Mouse (Mus musculus) stomach, embryonic 16.5 days (tissue): ENCODE measurements around the gene Capn5. TPM values are rescaled to one million over a fixed set of nuclear protein-coding genes. Genes with fewer than 3 reads are reported as not detected.
A peak's percentile ranks its signal among the peaks of the same experiment; 100 is the strongest.

Experiments
- ATAC-seq: fragments of 200-750 bp; cut with Nextera tagmentation; 2 replicates; pipeline ENCODE4 v1.8.0; 2017; ENCODE audit warnings: moderate number of reproducible peaks, moderate TSS enrichment; ENCODE audit not compliant: insufficient read depth, low FRiP score
- H3K27ac ChIP-seq: fragments of 300-500 bp; sonication (generic); 2 replicates; pipeline ENCODE4 v1.5.1; 2014; ENCODE audit warnings: low read length
- H3K27me3 ChIP-seq: fragments of 300-500 bp; sonication (generic); 2 replicates; pipeline ENCODE4 v1.6.1; 2014; ENCODE audit warnings: low read length, control low read depth, mixed read lengths; ENCODE audit not compliant: control insufficient read depth, insufficient read depth
- H3K36me3 ChIP-seq: fragments of 300-500 bp; sonication (generic); 2 replicates; pipeline ENCODE4 v1.6.1; 2014; ENCODE audit warnings: low read length; ENCODE audit not compliant: control insufficient read depth, insufficient read depth
- H3K4me1 ChIP-seq: fragments of 300-500 bp; sonication (generic); 2 replicates; pipeline ENCODE4 v1.6.1; 2014; ENCODE audit warnings: low read length, control low read depth, mixed read lengths; ENCODE audit not compliant: control insufficient read depth, insufficient read depth
- H3K4me2 ChIP-seq: fragments of 300-500 bp; sonication (generic); 2 replicates; pipeline ENCODE4 v1.6.1; 2014; ENCODE audit warnings: low read depth, low read length, mixed read lengths
- H3K4me3 ChIP-seq: fragments of 300-500 bp; sonication (generic); replicated peaks from 2 replicates; pipeline ENCODE4 v1.5.1; 2014; ENCODE audit warnings: mild to moderate bottlenecking, low read length
- H3K9ac ChIP-seq: fragments of 300-500 bp; sonication (generic); 2 replicates; pipeline ENCODE4 v1.6.1; 2014; ENCODE audit warnings: low read length
- H3K9me3 ChIP-seq: fragments of 300-500 bp; sonication (generic); replicated peaks from 2 replicates; pipeline ENCODE4 v1.6.1; 2016; ENCODE audit warnings: low read length, control low read depth; ENCODE audit not compliant: control insufficient read depth
- WGBS: fragments of 180-500 bp; shearing (Covaris S2); extraction: QIAGEN DNeasy Blood & Tissue Kit; methylation state at CpG from one replicate; pipeline ENCODE4 v1.1.7; 2014; 5-methylcytosine and 5-hydroxymethylcytosine counted together
- polyA plus RNA-seq: library from polyadenylated mRNA; unstranded; fragments of >200 nt; fragmentation: Nextera tagmentation; extraction: Ambion mirVana; gene quantifications from 2 replicates; pipeline ENCODE4 v1.2.1, GENCODE M21; 2015

The Capn5 gene
- polyA plus RNA-seq, 1 experiment from 2014 or later, result 24.5 TPM

- peak; percentile 85 for ATAC-seq
- WGBS, result 40% methylated on average over 10 of the region's 10 CpGs
- Histone ChIP-seq H3K4me3 (no peak overlapping the region), H3K27me3 (no peaks in the 10 kb centered on the region), H3K36me3 (no peaks in the 10 kb centered on the region), H3K4me1 (peaks cover 37% of the 10 kb centered on the region), H3K4me2 (peak overlapping the region; percentile 28), H3K9ac (peak overlapping the region; percentile 41; the same call in 1 of the 2 replicates), H3K27ac (peak overlapping the region; percentile 90), H3K9me3 (no peaks in the 10 kb centered on the region)
Measured at GRCm38 (mm10) chr7:98164999-98165528, 13.0 kb downstream of the Capn5 start.

GRCm38 (mm10) chr7:98164382-98164998 is 13.6 kb downstream of the Capn5 start:
- Histone ChIP-seq H3K27me3 (no peaks in the 10 kb centered on the region), H3K4me2 (peak overlapping the region; percentile 28), H3K27ac (peak overlapping the region; percentile 90), H3K4me1 (peaks cover 43% of the 10 kb centered on the region), H3K9ac (no peak overlapping the region), H3K36me3 (no peaks in the 10 kb centered on the region), H3K4me3 (no peak overlapping the region), H3K9me3 (no peaks in the 10 kb centered on the region)
- ATAC-seq, result no peak
- 73% methylated on average over 9 of the region's 9 CpGs for WGBS

- Histone ChIP-seq H3K36me3 (no peaks in the 10 kb centered on the region), H3K9me3 (no peaks in the 10 kb centered on the region), H3K27me3 (no peaks in the 10 kb centered on the region), H3K4me1 (peaks cover 44% of the 10 kb centered on the region), H3K4me3 (no peak overlapping the region), H3K27ac (peak overlapping the region; percentile 72; the same call in 1 of the 2 replicates), H3K9ac (no peak overlapping the region), H3K4me2 (no peak overlapping the region)
- ATAC-seq, result no peak
- WGBS, result 37% methylated on average over 3 of the region's 3 CpGs
Measured at GRCm38 (mm10) chr7:98163700-98164099, 14.4 kb downstream of the Capn5 start.

GRCm38 (mm10) chr7:98162239-98162638 is 15.8 kb downstream of the Capn5 start:
- peaks cover 48% of the 10 kb centered on the region for H3K4me1 ChIP-seq
- peak overlapping the region; percentile 72 for H3K27ac ChIP-seq
- ATAC-seq, result no peak

GRCm38 (mm10) chr7:98160041-98160740 is 17.9 kb downstream of the Capn5 start:
- Histone ChIP-seq H3K9me3 (no peaks in the 10 kb centered on the region), H3K27ac (peak overlapping the region; percentile 72), H3K4me3 (no peak overlapping the region), H3K4me1 (peaks cover 51% of the 10 kb centered on the region), H3K36me3 (no peaks in the 10 kb centered on the region), H3K4me2 (peak overlapping the region; percentile 12; the same call in 1 of the 2 replicates), H3K27me3 (no peaks in the 10 kb centered on the region), H3K9ac (peak overlapping the region; percentile 45; the same call in 1 of the 2 replicates)
- WGBS, result 31% methylated on average over 8 of the region's 8 CpGs
- no peak for ATAC-seq

More at GRCm38 (mm10) chr7:98162239-98162638, 15.8 kb downstream of the Capn5 start:
- Histone ChIP-seq H3K27me3 (no peaks in the 10 kb centered on the region), H3K4me3 (no peak overlapping the region), H3K36me3 (no peaks in the 10 kb centered on the region), H3K4me2 (peak overlapping the region; percentile 4; the same call in 1 of the 2 replicates), H3K9me3 (no peaks in the 10 kb centered on the region), H3K9ac (peak overlapping the region; percentile 40; the same call in 1 of the 2 replicates)
- 48% methylated on average over 6 of the region's 6 CpGs for WGBS

- H3K4me2 ChIP-seq, result 0 out of 2 replicates have a peak overlapping the region, but pooled peaks have one; percentile 20
- H3K36me3 ChIP-seq, result no peaks in the 10 kb centered on the region
- H3K27me3 ChIP-seq, result no peaks in the 10 kb centered on the region
- no peaks in the 10 kb centered on the region for H3K9me3 ChIP-seq
- H3K4me3 ChIP-seq, result no peak overlapping the region
- peaks cover 41% of the 10 kb centered on the region for H3K4me1 ChIP-seq
- 0 out of 2 replicates have a peak overlapping the region, but pooled peaks have one; percentile 17 for H3K9ac ChIP-seq
- 26% methylated on average over 8 of the region's 8 CpGs for WGBS
- H3K27ac ChIP-seq, result peak overlapping the region; percentile 72
- peak; percentile 80 for ATAC-seq
Measured at GRCm38 (mm10) chr7:98158481-98158880, 19.6 kb downstream of the Capn5 start.

GRCm38 (mm10) chr7:98157636-98158332 is 20.3 kb downstream of the Capn5 start:
- H3K4me2 ChIP-seq, result 0 out of 2 replicates have a peak overlapping the region, but pooled peaks have one; percentile 20
- H3K27me3 ChIP-seq, result no peaks in the 10 kb centered on the region
- no peaks in the 10 kb centered on the region for H3K36me3 ChIP-seq
- no peak overlapping the region for H3K4me3 ChIP-seq
- no peaks in the 10 kb centered on the region for H3K9me3 ChIP-seq
- 57% methylated on average over 5 of the region's 5 CpGs for WGBS
- no peak for ATAC-seq
- no peak overlapping the region for H3K9ac ChIP-seq
- peaks cover 37% of the 10 kb centered on the region for H3K4me1 ChIP-seq
- peak overlapping the region; percentile 72 for H3K27ac ChIP-seq

GRCm38 (mm10) chr7:98156280-98156665 is 21.8 kb downstream of the Capn5 start:
- H3K27me3 ChIP-seq, result no peaks in the 10 kb centered on the region
- H3K4me3 ChIP-seq, result no peak overlapping the region
- ATAC-seq, result no peak
- 49% methylated on average over 3 of the region's 3 CpGs for WGBS
- H3K4me2 ChIP-seq, result no peak overlapping the region
- H3K9ac ChIP-seq, result no peak overlapping the region; the same call in 1 of the 2 replicates
- H3K27ac ChIP-seq, result no peak overlapping the region
- H3K4me1 ChIP-seq, result peaks cover 26% of the 10 kb centered on the region
- no peaks in the 10 kb centered on the region for H3K36me3 ChIP-seq
- no peaks in the 10 kb centered on the region for H3K9me3 ChIP-seq
